Mouse (Mus musculus) monocyte, adult 5-6 weeks (primary cell): Measurements from ENCODE around the gene Tomm7. TPM values are rescaled to one million over a fixed set of nuclear protein-coding genes. Genes with fewer than 3 reads are reported as not detected.
"Not testable (repeated sequence)": the region's sequence is repeated elsewhere in the genome, so short reads cannot be mapped to it uniquely, and the experiment has no call there.

Experiments
- ATAC-seq: fragments of 153-309, 156-312 bp; replicated peaks from 2 replicates; pipeline ENCODE4 v1.8.0; 2017; ENCODE audit warnings: mild to moderate bottlenecking; ENCODE audit not compliant: low TSS enrichment, insufficient number of reproducible peaks, severe bottlenecking, poor library complexity, low FRiP score
- total RNA-seq: library from RNA; stranded (forward); fragments of 200-1000, 200-491, 200-594 nt; gene quantifications from 3 replicates; pipeline ENCODE4 v1.2.3, GENCODE M21; 2017

The Tomm7 gene
- total RNA-seq: 129 to 196 TPM (median 150 TPM) in 3 replicates

- peak; percentile 99 for ATAC-seq
These were observed at the start of gene Tomm7 for GRCm38 (mm10) chr5:23843674-23844530. TSS of gene Tomm7 (minus strand) at chr5:23844161.

GRCm38 (mm10) chr5:23893156-23893863, 49.3 kb upstream of the Tomm7 start:
- ATAC-seq: no peak

- no peak for ATAC-seq
These were observed 46.8 kb upstream of the Tomm7 start for GRCm38 (mm10) chr5:23890734-23891133.

GRCm38 (mm10) chr5:23889461-23889860, 45.5 kb upstream of the Tomm7 start:
- 0 out of 2 replicates have a peak, but pooled peaks have one; percentile 11 for ATAC-seq

GRCm38 (mm10) chr5:23887111-23887510, 43.1 kb upstream of the Tomm7 start:
- ATAC-seq: no peak

- peak; percentile 88 for ATAC-seq
These were observed 30.5 kb upstream of the Tomm7 start for GRCm38 (mm10) chr5:23874457-23874856.

GRCm38 (mm10) chr5:23872586-23872985, 28.6 kb upstream of the Tomm7 start:
- no peak for ATAC-seq

GRCm38 (mm10) chr5:23871323-23871722, 27.4 kb upstream of the Tomm7 start:
- ATAC-seq: not testable (repeated sequence)

GRCm38 (mm10) chr5:23865941-23866340, 22.0 kb upstream of the Tomm7 start:
- no peak for ATAC-seq

GRCm38 (mm10) chr5:23864054-23864965, 20.3 kb upstream of the Tomm7 start:
- no peak for ATAC-seq

- ATAC-seq: no peak
These were observed 19.4 kb upstream of the Tomm7 start for GRCm38 (mm10) chr5:23863166-23864053.

GRCm38 (mm10) chr5:23862291-23862690, 18.3 kb upstream of the Tomm7 start:
- no peak for ATAC-seq

GRCm38 (mm10) chr5:23861721-23862120, 17.8 kb upstream of the Tomm7 start:
- ATAC-seq: no peak

- no peak for ATAC-seq
These were observed 15.9 kb upstream of the Tomm7 start for GRCm38 (mm10) chr5:23859896-23860295.

- no peak for ATAC-seq
These were observed 15.2 kb upstream of the Tomm7 start for GRCm38 (mm10) chr5:23859087-23859718.

- ATAC-seq: no peak
These were observed 14.7 kb upstream of the Tomm7 start for GRCm38 (mm10) chr5:23858643-23859042.

- no peak for ATAC-seq
These were observed 14.0 kb upstream of the Tomm7 start for GRCm38 (mm10) chr5:23858001-23858400.

- ATAC-seq: no peak
These were observed 13.2 kb upstream of the Tomm7 start for GRCm38 (mm10) chr5:23857189-23857588.
